ENCODE assay signal across 8 mouse cellular contexts in genomic region chr7:99073734-99074372, GRCm38 (mm10).
DNase-seq lines count a peak whose midpoint lies in the region; ATAC-seq lines count a peak whose summit lies in the region.

No protein-coding gene starts in this region.

- no peaks in the 10 kb centered on the region for H3K36me3 ChIP-seq in limb, embryonic 13.5 days

- peaks cover 17% of the 10 kb centered on the region for H3K4me1 ChIP-seq in limb, embryonic 13.5 days

- H3K4me3 ChIP-seq in limb, embryonic 13.5 days: no peak overlapping the region

- DNase-seq in adrenal gland, postnatal 14 days: peak; percentile 53
- DNase-seq in adrenal gland, postnatal 4 days (ENCODE audit: low spot score in 2 of 2): no peak
- peak; percentile 25 for DNase-seq in thymus, postnatal 0 days (ENCODE audit: low spot score)
- DNase-seq in thymus, postnatal 14 days: no peak
- peak; percentile 67 for DNase-seq in heart, postnatal 4 days
- peak; percentile 78 for DNase-seq in retina, embryonic 14.5 days (ENCODE audit: low spot score)

- 36% methylated on average over 7 of the region's 7 CpGs for WGBS in limb, embryonic 13.5 days

- no peaks in the 10 kb centered on the region for H3K9me3 ChIP-seq in limb, embryonic 13.5 days

- H3K4me2 ChIP-seq in limb, embryonic 13.5 days (replicated peaks): no peak overlapping the region

- ATAC-seq in limb, embryonic 13.5 days (ENCODE audit: low FRiP score, low read depth): peak; percentile 61; the same call in 1 of the 2 replicates
- no peak for ATAC-seq in erythroblast, adult 5-6 weeks (replicated peaks; ENCODE audit: low FRiP score, poor library complexity, severe bottlenecking)

- H3K9ac ChIP-seq in limb, embryonic 13.5 days: no peak overlapping the region

- H3K27ac ChIP-seq in limb, embryonic 13.5 days: no peak overlapping the region

- H3K27me3 ChIP-seq in limb, embryonic 13.5 days: no peaks in the 10 kb centered on the region

Comparison
In these comparisons a context has a peak if more than half of its experiments do, and no peak if none do; other contexts are left out.
1. DNase-seq: peak in adrenal gland, postnatal 14 days (single experiment), thymus, postnatal 0 days (single experiment), heart, postnatal 4 days (single experiment) and retina, embryonic 14.5 days (single experiment); none in adrenal gland, postnatal 4 days (0 of 2) and thymus, postnatal 14 days (single experiment).